Mouse (Mus musculus) CH12.LX (cell line): ENCODE data around the gene Il12rb1. TPM values are rescaled to one million over a fixed set of nuclear protein-coding genes. Genes with fewer than 3 reads are reported as not detected.

Experiments used
- DNase-seq: peaks from one replicate; pipeline ENCODE4 v3.0.0-alpha.2; 2013; ENCODE audit errors: extremely low read depth
- H3K27ac ChIP-seq: 2 replicates; pipeline ENCODE4 v1.5.1; 2012; ENCODE audit warnings: low read depth, mild to moderate bottlenecking, control low read depth, moderate library complexity; ENCODE audit not compliant: insufficient read depth
- H3K27me3 ChIP-seq: replicated peaks from 2 replicates; pipeline ENCODE3; 2012; ENCODE audit warnings: inconsistent platforms
- H3K36me3 ChIP-seq, 2 experiments: replicated peaks in 1 of 2; 2 replicates each; pipeline versions ENCODE3 to v1.6.1; 2012; ENCODE audit warnings: inconsistent platforms in 1 of 2, low read length in 1 of 2, mild to moderate bottlenecking in 1 of 2, mixed read lengths in 1 of 2, moderate library complexity in 1 of 2; ENCODE audit not compliant: control insufficient read depth in 1 of 2, insufficient read depth in 1 of 2
- H3K4me1 ChIP-seq, 2 experiments: 2 replicates each; pipeline ENCODE4 v1.6.1; 2012; ENCODE audit warnings: inconsistent platforms in 1 of 2, moderate library complexity in 1 of 2; ENCODE audit not compliant: insufficient read depth in 2 of 2, control insufficient read depth in 1 of 2
- H3K4me2 ChIP-seq: 2 replicates; pipeline ENCODE4 v1.6.1; 2012; ENCODE audit warnings: low read depth, mild to moderate bottlenecking, control low read depth; ENCODE audit not compliant: poor library complexity, insufficient read depth, severe bottlenecking
- H3K4me3 ChIP-seq, 3 experiments: fragments of 150-350 bp in 1 of 3; sonication (generic) in 1 of 3; replicated peaks in 1 of 3; 2 replicates each; pipeline versions ENCODE3 to v1.5.1; 2011 to 2012; ENCODE audit warnings: low read depth in 2 of 3, low read length in 2 of 3, mild to moderate bottlenecking in 2 of 3, moderate library complexity in 2 of 3, control low read depth in 1 of 3, improper control_type of control experiment in 1 of 3, inconsistent platforms in 1 of 3, mixed read lengths in 1 of 3; ENCODE audit not compliant: poor library complexity in 1 of 3
- H3K79me2 ChIP-seq: replicated peaks from 2 replicates; pipeline ENCODE4 v1.6.1; 2012; ENCODE audit warnings: mild to moderate bottlenecking, moderate library complexity; ENCODE audit not compliant: control insufficient read depth, poor library complexity, insufficient read depth, severe bottlenecking; ENCODE audit errors: extremely low read depth
- H3K9ac ChIP-seq: 2 replicates; pipeline ENCODE4 v1.6.1; 2012; ENCODE audit warnings: low read depth, mild to moderate bottlenecking, control low read depth, moderate library complexity; ENCODE audit not compliant: insufficient read depth
- H3K9me3 ChIP-seq: replicated peaks from 2 replicates; pipeline ENCODE3; 2012; ENCODE audit warnings: low read length, inconsistent platforms, mixed read lengths
- BHLHE40 ChIP-seq: IDR thresholded peaks from 2 replicates; pipeline ENCODE4 v1.6.1; 2011; ENCODE audit warnings: mild to moderate bottlenecking, low read depth, low read length, improper control_type of control experiment
- GABPA ChIP-seq: IDR thresholded peaks from 2 replicates; pipeline ENCODE4 v1.6.1; 2012; ENCODE audit warnings: low read depth, low read length, improper control_type of control experiment, inconsistent platforms; ENCODE audit not compliant: insufficient replicate concordance
- JUN ChIP-seq: IDR thresholded peaks from 2 replicates; pipeline ENCODE4 v1.6.1; 2011; ENCODE audit warnings: low read depth, mild to moderate bottlenecking, low read length, improper control_type of control experiment, moderate library complexity; ENCODE audit not compliant: insufficient read depth
- MEF2A ChIP-seq: IDR thresholded peaks from 2 replicates; pipeline ENCODE4 v1.6.1; 2014; ENCODE audit warnings: low read depth, mild to moderate bottlenecking, inconsistent platforms, low read length, improper control_type of control experiment, borderline replicate concordance
- MYC ChIP-seq: IDR thresholded peaks from 2 replicates; pipeline ENCODE4 v1.6.1; 2011; ENCODE audit warnings: low read depth, mild to moderate bottlenecking, improper control_type of control experiment, low read length
- NRF1 ChIP-seq: IDR thresholded peaks from 2 replicates; pipeline ENCODE4 v1.6.1; 2014; ENCODE audit warnings: low read depth, mild to moderate bottlenecking, inconsistent platforms, low read length, improper control_type of control experiment, moderate library complexity
- POLR2A ChIP-seq: IDR thresholded peaks from 2 replicates; pipeline ENCODE4 v1.6.1; 2011; ENCODE audit warnings: low read depth, mild to moderate bottlenecking, improper control_type of control experiment, low read length
- RCOR1 ChIP-seq: conservative IDR thresholded peaks from 2 replicates; pipeline ENCODE4 v1.6.1; 2012; ENCODE audit warnings: low read depth, mild to moderate bottlenecking, inconsistent platforms, low read length, improper control_type of control experiment
- SIN3A ChIP-seq: IDR thresholded peaks from 2 replicates; pipeline ENCODE4 v1.6.1; 2012; ENCODE audit warnings: low read length, improper control_type of control experiment, inconsistent platforms
- TBP ChIP-seq: conservative IDR thresholded peaks from 2 replicates; pipeline ENCODE4 v1.6.1; 2011; ENCODE audit warnings: low read depth, low read length, improper control_type of control experiment
- TCF12 ChIP-seq: IDR thresholded peaks from 2 replicates; pipeline ENCODE4 v1.6.1; 2014; ENCODE audit warnings: low read depth, mild to moderate bottlenecking, inconsistent platforms, low read length, improper control_type of control experiment
- USF2 ChIP-seq: conservative IDR thresholded peaks from 2 replicates; pipeline ENCODE4 v1.6.1; 2011; ENCODE audit warnings: low read depth, low read length, improper control_type of control experiment
- ZKSCAN1 ChIP-seq: IDR thresholded peaks from 2 replicates; pipeline ENCODE4 v1.6.1; 2012; ENCODE audit warnings: low read depth, inconsistent platforms, low read length, improper control_type of control experiment, borderline replicate concordance
- dilution Hi-C: fragments of 300-500 bp; cut with MboI; formaldehyde crosslinking; loops from 2 replicates; pipeline ENCODE4 v1.14.3; 2020; ENCODE audit warnings: low sequenced_read_pairs; ENCODE audit not compliant: extremely low pct_unique_long_range_greater_than_20kb, extremely low pct_ligation_motif_present
- in situ Hi-C: fragments of 300-500 bp; cut with MboI; formaldehyde crosslinking; loops from 3 replicates; pipeline ENCODE4 v1.14.3; 2019; ENCODE audit warnings: low sequenced_read_pairs, low pct_ligation_motif_present, low pct_unique_long_range_greater_than_20kb, mixed read lengths
- polyA plus RNA-seq: library from polyadenylated mRNA; unstranded; fragments of >175 nt; gene quantifications from 2 replicates; pipeline ENCODE4 v1.2.1, GENCODE M21; 2012; ENCODE audit warnings: low read depth; ENCODE audit not compliant: insufficient read length
- total RNA-seq, 2 experiments: library from RNA; depleted of rRNA; stranded (reverse); fragments of 300-350 nt in 1 of 2; fragments of >200 nt in 1 of 2; gene quantifications; 2 replicates each; pipeline ENCODE4 v1.2.3; 2012 to 2014

Gene Il12rb1
- total and polyA plus RNA-seq, 3 experiments: 4.5 to 23.2 (median 12.5) TPM

GRCm38 (mm10) chr8:70786291-70787050 lies 21.8 kb upstream of the Il12rb1 start:
- Histone ChIP-seq H3K27me3 (no peaks in the 10 kb centered on the region), H3K27ac (no peak overlapping the region), H3K79me2 (peaks cover 4% of the 10 kb centered on the region; the same call in 1 of the 2 replicates), H3K4me3 (no peak overlapping the region), H3K4me2 (no peak overlapping the region), H3K9me3 (no peaks in the 10 kb centered on the region), H3K36me3 (peaks cover 77 to 88% of the 10 kb centered on the region in 2 experiments), H3K4me1 (peaks cover 9 to 12% of the 10 kb centered on the region in 2 experiments), H3K9ac (no peak overlapping the region)
- in situ Hi-C loops: no loop called here
- dilution Hi-C loops: no loop called here
- TF ChIP-seq MYC (no peak), GABPA (no peak), MEF2A (no peak), TCF12 (no peak), USF2 (no peak), TBP (no peak), JUN (no peak), NRF1 (no peak), ZKSCAN1 (no peak), POLR2A (no peak), BHLHE40 (no peak)
- DNase-seq: no peak

- H3K36me3 ChIP-seq: peaks cover 74 to 82% of the 10 kb centered on the region in 2 experiments
These were observed 21.2 kb upstream of the Il12rb1 start for GRCm38 (mm10) chr8:70787051-70787445.

More at GRCm38 (mm10) chr8:70787051-70787445, 21.2 kb upstream of the Il12rb1 start:
- H3K4me3 ChIP-seq: no peak overlapping the region
- in situ Hi-C loops: no loop called here
- no peaks in the 10 kb centered on the region for H3K27me3 ChIP-seq
- no peaks in the 10 kb centered on the region for H3K9me3 ChIP-seq
- dilution Hi-C loops: no loop called here
- H3K4me1 ChIP-seq: peaks cover 9 to 12% of the 10 kb centered on the region in 2 experiments
- DNase-seq: no peak
- peaks cover 4% of the 10 kb centered on the region; the same call in 1 of the 2 replicates for H3K79me2 ChIP-seq
- no peak overlapping the region for H3K9ac ChIP-seq
- no peak overlapping the region for H3K4me2 ChIP-seq
- H3K27ac ChIP-seq: no peak overlapping the region
- no peak for TF ChIP-seq RCOR1
- no peak for TF ChIP-seq SIN3A
